Mouse (Mus musculus): ENCODE data around the gene Syngr1.

The Syngr1 gene

DNA sequence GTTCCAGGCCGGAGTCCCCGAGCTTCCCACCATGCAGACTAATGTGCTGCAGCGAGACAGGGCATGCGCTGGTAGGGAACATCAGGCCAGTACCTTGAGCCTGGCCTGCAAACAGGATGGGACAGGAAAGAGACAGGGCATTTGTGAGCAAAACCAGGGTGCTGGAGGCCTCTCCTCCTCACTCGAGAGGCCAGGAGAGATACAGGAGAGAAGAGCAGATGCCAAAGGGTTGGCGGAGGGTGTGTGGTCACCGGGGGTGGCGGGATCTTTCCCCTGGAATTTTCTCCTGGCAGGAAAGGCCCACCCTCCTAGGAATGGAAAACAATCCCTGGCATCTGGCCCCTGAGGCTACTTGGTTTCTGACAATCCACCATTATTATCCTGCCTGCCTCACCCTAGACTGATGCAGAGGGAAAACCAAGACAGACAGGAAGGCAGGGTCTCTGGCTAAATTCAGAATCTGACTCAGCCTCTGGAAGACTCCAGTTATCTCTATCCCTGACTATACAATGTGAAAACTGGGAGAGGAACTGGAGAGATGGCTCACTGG, 21.0 kb upstream of the Syngr1 start:
- DNase-seq (ENCODE audit: low spot score in 2 of 2): no peak

DNA sequence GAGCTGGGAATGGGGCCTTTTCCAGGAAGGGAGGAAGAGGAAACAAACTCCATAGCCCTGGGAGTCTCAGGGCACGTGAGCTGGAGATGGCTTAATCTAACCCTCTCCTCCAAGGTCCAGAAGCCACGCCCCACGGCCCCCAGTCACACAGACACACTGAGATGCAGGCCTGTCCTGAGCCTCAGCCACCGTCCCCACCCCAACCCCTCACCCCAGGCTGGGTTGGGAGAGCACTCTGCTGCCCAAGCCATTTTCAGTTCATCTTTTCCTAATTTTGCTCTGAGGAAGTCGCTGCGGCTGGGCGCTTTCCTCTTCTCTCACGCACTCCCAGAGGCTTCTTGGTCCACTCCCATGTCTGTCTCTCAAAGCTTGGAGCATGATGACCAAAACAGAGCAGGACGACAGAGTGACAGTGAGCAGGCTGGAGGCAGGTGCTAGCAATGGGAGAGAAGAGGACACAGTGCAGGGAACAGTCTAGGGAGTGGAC, 19.1 kb upstream of the Syngr1 start:
- no peak for DNase-seq (ENCODE audit: low spot score in 2 of 2)

GRCm38 (mm10) chr15:80072579-80073255, 18.4 kb upstream of the Syngr1 start:
- no peak for DNase-seq (ENCODE audit: low spot score in 2 of 2)

- no peak for DNase-seq (ENCODE audit: low spot score in 2 of 2)
Measured at GRCm38 (mm10) chr15:80073256-80073621, 17.9 kb upstream of the Syngr1 start.

DNA sequence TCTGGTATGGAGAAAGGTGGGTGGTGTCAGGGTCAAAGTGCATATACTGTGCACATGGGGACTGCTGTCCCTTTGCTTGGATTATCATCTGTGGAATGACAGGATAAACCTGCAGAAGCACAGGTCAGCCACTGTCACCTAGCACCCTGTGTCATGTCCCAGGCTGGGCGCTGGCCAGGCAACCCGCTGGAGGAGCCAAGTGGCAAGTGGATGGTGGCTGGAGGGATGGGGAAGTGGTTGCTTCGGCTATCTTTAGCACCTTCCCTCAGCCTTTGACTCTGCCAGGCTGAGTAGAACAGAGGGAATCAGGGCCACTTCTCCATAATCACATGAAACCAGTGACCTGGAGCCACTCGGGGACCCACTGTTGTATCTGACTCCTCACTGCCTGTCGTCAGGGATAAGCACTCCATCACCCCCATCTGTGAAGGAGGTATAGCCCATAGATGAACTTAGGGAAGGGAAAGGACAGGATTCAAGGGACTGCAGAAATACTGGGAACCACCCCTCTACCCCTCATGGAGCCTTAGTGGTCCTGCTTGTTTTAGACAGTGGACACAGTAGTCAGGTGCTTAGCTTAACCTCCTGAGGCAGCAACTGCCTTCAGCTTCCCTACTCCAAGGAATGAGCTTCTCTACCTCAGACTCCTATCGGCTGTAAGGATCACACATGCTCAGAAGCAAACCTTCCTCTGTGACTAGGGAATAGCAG, 16.3 kb upstream of the Syngr1 start:
- no peak for DNase-seq (ENCODE audit: low spot score in 2 of 2)

- no peak for DNase-seq (ENCODE audit: low spot score in 2 of 2)
Measured at GRCm38 (mm10) chr15:80075374-80075694, 15.8 kb upstream of the Syngr1 start.

GRCm38 (mm10) chr15:80075733-80076337, 15.3 kb upstream of the Syngr1 start:
- DNase-seq (ENCODE audit: low spot score in 2 of 2): no peak

DNA sequence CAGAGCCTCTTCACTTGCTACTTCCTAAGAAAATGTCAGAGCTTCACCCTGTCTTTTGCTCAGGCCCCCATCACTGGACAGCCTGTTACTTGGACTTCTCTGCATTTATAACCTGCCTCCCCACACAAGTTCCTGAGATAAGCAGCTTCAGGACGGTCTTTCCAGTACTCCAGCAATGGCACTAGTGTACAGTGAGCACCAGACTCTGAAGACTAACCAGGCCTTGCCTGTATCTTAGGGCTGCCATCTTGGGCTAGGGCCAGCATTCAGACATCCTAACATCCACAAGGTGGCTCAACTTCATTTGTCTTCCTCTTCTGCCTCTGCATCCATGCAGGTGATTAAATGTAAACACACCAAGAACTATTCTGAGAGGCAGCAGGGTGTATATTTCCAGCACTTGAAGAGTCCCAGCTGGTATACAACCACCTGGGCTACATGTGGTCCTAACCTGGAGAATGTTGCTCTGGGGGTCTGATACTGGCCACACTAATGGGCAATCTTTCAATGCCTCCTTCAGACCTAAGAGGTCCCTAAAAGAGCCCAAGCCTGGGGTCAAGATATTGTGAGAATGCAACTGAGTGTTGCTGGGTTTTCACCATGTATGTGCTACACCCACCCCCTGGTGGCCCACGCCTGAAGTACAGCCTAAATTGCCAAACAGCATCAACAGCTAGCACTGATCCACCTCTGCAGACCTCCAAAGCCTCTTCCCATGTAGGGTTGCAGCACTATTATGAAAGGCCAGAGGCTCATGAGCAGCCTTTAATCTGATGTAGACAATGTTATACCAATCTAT, 14.6 kb upstream of the Syngr1 start:
- peak; percentile 78 to 90 for DNase-seq (ENCODE audit: low spot score in 2 of 2)

DNA sequence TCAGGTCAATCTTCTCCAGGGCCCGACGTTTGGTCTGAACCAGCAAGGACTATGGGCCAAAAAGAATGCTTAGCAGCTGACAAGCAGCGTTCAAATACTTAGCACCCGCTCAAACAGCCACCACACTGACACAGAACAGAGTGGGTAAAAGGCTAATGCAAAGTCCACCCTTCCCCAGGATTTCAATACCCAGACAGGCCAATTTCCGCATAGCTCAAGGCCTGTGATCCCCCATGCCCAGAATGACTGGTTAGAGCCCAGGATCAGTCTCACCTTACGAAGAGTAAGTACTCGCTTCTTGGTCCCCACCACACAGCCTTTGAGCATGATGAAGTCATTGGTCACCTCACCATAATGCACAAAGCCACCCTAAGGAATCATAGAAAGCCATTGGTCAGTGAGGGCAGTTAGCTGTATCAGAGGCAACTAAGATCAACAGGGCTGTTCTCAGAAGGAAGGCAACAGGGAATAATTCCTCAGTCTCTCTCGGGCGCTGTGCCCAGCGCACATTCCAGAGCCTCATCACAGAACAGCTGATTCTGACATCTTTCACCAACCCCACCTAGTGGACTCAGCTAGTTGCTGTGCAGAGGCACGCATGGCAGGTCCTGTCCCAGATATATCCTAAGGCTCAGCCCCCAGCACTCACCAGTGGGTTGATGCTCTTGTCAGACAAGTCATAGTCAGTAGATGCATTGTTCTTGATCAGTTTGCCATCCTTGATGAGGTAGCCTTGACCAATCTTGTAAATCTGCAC, 12.9 kb upstream of the Syngr1 start:
- no peak for DNase-seq (ENCODE audit: low spot score in 2 of 2)

- DNase-seq (ENCODE audit: low spot score in 2 of 2): no peak
Measured at GRCm38 (mm10) chr15:80079129-80079668, 11.9 kb upstream of the Syngr1 start.

DNA sequence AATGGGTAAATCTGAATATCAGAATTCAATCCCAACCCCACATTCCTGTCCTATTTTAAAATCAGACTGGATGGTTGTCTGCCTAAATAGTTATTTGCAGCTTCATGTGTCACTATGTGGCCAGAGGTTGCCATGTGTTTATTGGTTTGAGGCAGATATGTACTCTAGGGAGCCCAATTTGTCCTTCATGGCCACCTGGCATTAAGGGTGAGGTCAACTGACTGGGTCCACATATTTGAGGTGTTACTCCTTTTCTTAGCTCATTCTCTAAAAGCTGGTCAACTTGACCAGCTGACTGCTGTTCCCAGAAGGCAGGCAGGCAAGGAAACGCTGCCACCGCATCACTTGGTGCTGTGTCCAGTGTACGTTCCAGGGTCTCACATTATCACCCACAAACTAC, 11.2 kb upstream of the Syngr1 start:
- no peak for DNase-seq (ENCODE audit: low spot score in 2 of 2)

- no peak for DNase-seq (ENCODE audit: low spot score in 2 of 2)
Measured at GRCm38 (mm10) chr15:80080711-80081615, 10.2 kb upstream of the Syngr1 start.

GRCm38 (mm10) chr15:80081801-80082546, 9.2 kb upstream of the Syngr1 start:
- no peak for DNase-seq (ENCODE audit: low spot score in 2 of 2)

GRCm38 (mm10) chr15:80082661-80083275, 8.4 kb upstream of the Syngr1 start:
- no peak for DNase-seq (ENCODE audit: low spot score in 2 of 2)

DNA sequence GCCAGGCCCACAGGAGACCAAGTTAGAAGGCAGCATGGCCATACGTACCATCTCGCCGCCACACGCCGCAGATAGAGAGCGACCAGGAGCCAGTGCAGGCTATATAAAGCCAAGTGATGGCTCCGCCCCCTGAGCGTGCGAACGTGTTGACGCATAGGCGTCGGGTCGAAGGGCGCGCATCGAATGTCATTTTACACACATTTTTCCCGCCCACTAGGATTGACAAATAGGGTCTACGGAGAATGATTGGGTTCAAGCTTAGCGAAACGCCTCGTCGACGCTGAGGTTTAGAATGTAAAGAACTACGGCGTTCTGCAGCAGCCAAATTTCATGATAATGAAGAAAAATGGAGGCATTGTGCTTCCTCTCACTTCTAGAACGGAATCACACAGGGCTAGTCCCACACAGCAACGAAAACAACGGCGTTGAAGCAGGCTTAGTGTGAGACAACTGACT, 7.8 kb upstream of the Syngr1 start:
- peak; percentile 99 for DNase-seq (ENCODE audit: low spot score in 2 of 2)

DNA sequence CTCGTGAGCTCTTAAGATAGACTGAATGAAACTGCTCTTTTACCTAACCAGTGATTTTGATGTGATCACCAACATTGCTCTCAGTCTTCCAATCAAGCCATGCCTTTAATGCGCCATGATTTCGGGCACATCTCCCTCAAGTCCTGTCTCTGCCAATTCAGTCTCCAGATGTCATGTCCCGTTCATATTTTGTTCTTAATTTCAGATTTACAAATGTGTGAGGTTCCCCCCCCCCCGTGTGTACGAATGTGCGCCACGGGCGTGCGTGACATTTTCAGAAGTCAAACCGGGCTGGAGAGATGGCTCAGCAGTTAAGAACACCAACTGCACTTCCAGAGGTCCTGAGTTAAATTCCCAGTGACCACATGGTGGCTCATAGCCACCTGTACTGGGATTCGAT, 7.4 kb upstream of the Syngr1 start:
- DNase-seq (ENCODE audit: low spot score in 2 of 2): no peak

DNA sequence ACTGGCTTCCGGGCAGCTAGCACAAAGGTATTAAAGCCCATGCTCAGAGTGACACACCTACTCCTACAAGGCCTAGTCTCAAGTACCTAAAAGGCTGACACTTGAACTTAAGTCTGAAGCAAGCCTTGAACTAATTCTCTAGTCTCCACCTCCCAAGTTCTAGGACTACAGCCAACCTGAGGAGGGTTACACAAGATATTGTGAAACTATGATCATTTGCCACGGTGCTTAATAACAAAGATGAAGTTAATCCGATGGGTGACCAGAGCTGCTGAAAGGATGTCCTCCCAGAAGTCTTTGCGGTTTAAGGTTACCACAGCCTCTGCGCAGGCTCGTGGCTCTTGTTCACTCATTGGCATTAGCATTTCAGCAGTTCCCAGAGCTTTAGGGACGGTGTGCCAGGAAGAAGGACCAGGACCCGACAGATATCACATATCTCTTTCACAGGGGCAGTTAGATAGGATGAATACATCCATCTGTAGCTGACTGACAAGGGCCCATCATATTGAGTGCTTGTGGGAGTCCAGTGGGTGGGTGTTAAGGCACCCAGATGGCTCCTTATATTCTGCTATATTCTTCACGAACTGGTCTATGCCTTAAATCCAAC, 3.6 kb upstream of the Syngr1 start:
- DNase-seq (ENCODE audit: low spot score in 2 of 2): peak in 1 of 2 experiments; percentile 53

DNA sequence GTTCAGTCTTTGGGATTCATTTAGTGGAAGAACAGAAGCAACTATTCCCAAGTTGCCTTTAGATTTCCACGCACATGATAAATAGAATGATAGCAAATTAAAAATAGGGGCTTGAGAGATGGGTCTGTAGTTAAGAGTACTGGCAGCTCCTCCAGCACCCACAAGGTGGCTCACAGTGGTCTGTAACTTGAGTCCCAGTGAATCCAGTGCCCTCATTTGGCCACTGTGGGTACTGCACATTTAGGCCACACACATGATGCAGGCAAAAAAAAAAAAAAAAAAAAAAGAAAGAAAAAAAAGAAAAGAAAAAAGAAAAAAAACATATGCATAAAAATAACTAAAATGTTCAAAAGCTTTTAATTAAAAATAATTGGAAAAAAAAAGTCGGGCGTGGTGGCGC, 2.5 kb upstream of the Syngr1 start:
- peak; percentile 94 to 95 for DNase-seq (ENCODE audit: low spot score in 2 of 2)
